Mouse (Mus musculus) monocyte, adult 5-6 weeks (primary cell): ENCODE data around the gene Drc7. TPM values are rescaled to one million over a fixed set of nuclear protein-coding genes. Genes with fewer than 3 reads are reported as not detected.
"Not testable (repeated sequence)": the region's sequence is repeated elsewhere in the genome, so short reads cannot be mapped to it uniquely, and the experiment has no call there.

Source experiments
- ATAC-seq: fragments of 153-309, 156-312 bp; replicated peaks from 2 replicates; pipeline ENCODE4 v1.8.0; 2017; ENCODE audit warnings: mild to moderate bottlenecking; ENCODE audit not compliant: low TSS enrichment, insufficient number of reproducible peaks, severe bottlenecking, poor library complexity, low FRiP score
- total RNA-seq: library from RNA; stranded (forward); fragments of 200-1000, 200-491, 200-594 nt; gene quantifications from 3 replicates; pipeline ENCODE4 v1.2.3, GENCODE M21; 2017

The Drc7 gene
- total RNA-seq = not detected in 3 replicates

DNA sequence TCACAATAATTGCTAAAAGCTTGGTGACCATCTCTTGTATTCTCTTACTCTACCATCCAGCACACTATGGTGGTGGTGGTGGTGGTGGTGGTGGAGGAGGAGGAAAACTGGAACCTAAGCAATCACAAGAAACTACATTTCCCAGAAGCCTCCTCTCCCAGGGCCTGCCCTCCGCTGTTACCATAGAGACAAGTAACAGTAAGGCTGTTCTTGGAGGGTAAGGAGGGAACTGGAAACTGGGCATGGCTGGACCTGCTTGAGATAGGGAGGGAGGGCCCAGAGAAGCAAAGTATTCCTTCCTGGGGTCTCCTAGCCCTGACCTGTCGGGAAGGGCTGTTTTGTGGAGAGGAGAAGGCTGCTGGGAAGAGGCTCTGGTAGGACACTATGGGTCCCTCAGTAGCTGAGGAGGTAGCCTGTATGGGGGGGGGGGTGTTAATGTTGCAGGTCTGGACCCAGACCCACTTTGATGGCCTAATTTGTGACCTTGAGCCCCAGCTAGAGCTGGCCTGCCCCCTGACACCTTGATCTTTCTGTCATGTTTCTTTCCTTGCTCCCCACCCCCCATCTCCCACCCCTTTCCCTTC is at the start of gene Drc7:
Drc7 (plus strand) TSS at position 177 of the 584 bp plus-strand sequence.
- peak; percentile 67; the same call in 1 of the 2 replicates for ATAC-seq

DNA sequence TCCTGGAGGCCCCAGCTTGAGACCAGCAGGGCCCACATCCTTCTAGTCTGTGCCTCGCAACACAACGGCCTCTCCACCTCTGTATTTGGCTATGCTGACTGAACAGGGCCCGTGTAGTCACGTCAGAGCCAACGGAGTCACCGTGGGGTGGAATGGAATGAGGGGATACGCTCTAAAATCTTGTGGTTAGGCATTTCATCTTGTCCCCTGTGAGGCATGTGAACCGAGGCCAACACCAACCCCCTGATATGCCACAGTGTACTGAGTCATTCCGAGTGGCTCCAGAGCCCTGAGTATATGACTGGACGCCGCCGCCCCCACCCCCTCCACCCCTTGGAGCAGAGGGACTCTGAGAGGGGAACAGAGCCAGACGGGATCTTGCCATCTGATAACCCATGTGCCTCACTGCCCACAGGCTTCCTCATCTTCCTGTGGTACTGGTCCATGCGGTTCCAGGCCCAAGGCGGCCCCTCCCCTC is 42.4 kb upstream of the Drc7 start:
- no peak for ATAC-seq

DNA sequence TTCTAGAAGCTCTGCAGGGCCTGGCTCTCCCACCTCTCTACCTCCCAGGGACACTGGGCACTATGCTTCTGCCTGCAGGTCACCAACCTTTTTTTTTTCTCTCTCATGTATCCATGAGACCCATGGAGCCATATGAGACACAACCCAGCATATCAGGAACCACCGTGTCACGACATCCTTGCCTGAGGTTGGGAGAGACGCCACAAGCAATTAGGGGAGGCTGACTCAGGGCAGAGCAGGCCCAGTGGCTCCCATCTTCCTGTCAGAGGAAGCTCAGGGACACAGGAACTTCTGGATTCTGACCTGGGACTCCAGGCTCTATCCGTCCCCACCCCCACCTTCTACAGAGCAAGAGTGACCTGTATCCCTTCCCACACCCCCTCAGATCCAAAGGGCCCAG is 39.0 kb upstream of the Drc7 start:
- no peak for ATAC-seq

DNA sequence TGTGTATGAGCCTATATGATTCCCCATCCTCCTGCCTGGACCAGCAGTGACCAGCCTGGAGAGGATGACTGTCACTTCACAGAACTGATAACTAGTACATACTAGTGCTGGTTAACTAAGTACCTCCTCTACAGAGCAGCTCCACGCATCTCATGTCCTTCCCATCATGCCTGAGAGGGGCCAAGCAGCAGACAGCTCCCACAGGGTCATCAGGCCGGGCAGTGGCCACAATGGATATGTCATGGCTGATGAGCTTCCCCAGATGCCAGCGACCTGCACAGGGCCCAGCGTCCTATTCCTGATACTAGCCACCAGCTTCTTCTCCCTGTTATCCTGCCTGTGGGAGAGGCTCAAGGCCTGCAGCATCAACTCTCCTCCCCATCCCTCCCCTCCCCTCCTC is 38.2 kb upstream of the Drc7 start:
- no peak for ATAC-seq

DNA sequence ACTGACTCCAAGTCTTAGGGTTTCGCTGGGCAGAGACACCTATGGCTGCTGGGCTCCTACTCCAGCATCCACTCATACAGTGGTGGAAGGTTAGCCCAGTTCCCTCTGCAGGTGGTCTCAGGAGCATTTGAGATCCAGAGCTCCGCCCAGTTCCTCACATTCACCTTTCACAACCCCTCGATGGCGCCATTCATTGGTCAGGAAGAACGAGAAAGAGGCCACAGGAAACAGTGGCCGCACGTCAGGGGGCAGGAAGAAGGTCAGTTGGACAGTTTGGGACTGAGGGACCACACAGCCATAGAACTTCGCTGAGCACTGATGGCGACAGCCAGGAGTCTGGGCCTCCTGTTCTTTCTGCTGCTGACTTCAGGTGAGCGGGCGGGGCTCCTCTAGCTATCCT is 37.5 kb upstream of the Drc7 start, which contains the start of gene Adgrg3:
Adgrg3 (plus strand) TSS at position 242 of the 400 bp plus-strand sequence.
- no peak for ATAC-seq

DNA sequence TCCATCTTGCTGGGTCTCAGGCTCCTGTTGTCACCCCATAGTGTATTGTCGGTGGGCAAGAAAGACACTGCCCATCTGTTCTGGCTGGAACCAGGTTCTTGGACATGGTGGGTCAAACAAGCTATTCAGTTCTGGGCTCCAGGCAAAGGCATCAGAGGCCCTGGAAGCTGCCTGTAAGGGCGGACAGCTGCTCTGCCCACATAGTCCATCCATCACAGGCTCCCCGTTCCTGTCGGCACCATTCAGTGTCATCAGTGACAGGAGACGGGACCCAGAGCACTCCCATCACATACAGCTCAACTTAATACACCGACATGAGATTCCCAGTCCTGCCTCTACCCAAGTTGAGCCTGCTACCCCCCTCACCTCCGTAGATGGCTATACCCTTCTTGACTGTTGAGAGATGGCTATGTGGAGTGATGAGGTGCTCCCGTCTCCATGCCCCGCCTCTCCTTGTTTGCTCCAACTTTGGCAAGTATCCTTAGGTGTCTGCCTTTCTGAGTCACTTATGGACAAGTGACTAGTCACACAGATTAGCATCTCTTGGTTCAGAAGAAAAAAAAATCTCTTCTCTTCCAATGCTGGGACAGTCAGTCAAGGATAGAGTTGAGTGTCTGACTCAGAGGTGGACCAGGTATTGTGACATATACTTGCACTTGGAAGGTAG is 36.8 kb upstream of the Drc7 start:
- ATAC-seq = no peak

DNA sequence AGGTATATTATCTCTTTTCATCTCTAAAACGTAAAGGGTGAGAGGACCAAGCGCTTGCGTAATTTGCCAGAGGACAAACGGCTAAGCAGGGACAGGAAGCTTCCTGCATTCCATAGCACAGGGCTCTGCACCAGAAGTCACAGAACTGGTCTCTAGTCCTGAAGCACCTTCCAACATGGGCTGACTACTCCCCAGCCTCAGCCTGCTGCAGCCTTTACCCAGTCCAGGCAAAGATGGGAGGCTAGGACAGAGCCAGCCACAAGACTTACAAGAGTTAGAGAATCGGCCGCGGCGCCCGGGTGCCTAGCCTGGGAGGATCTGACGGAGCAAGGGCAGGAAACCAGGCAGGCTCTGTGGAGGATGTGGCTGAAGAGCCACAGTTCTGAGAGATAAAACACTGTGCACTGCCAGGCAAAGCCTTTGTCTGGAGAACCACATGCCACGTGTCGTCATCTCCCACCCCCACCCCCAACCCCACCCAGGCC is 34.6 kb upstream of the Drc7 start:
- no peak for ATAC-seq

DNA sequence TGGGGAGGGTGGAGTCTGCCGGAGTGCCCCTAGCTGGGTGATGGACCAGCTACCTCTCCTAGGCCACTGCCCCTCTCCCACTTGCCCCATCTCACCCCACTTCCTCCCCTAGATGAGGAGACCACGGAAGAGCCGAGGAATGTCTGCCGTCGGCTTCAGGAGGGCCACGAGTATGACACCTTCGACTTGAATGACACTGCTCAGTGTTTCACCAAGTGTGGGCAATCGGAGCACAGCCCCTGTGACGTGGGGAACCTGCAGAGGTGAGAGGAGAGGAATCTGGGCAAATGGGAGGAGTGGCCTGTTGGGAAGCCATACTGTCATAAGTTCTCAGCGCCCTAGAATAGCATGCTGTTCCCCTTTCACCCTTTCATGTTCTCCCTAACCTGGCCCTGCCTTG is 34.1 kb upstream of the Drc7 start:
- ATAC-seq = peak; percentile 27; the same call in 1 of the 2 replicates

DNA sequence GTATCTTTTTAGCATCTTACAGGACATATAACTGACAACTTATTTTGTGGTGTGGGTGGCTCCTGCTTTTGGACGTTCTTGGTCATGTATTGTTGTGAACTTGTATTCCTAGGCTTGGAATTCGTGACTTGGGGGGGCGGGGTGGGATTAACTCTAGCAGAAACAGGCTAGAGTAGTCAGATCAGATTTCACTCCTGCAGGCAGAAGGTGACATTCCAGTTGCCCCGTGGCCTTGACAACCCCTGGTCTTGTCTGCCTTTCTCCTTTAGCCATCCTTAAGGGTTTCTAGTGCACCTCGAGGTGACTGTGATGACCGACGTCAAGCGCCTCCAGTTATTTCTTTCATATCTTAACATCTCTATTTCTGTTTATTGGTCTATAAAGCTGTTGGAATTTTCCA is 31.7 kb upstream of the Drc7 start:
- ATAC-seq = no peak

DNA sequence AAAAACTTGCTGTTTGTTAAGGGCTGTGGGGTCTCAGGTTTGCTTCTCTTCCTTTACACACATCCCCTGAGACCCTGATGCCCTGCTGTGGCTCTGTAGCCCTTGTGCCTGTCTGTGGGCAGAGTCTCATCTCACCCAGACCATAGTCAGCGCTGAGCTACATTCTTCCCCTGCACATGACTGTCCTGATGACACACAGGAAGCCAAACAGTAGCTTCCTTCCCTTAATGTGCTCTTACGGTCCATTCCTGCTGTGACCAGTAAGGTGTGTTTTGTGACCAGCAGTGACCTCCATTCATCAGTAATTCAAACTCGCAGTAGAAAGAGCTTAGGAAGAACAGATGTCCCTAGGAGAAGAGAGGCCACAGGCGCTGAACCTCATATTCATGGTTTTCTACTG is 30.5 kb upstream of the Drc7 start:
- no peak for ATAC-seq

DNA sequence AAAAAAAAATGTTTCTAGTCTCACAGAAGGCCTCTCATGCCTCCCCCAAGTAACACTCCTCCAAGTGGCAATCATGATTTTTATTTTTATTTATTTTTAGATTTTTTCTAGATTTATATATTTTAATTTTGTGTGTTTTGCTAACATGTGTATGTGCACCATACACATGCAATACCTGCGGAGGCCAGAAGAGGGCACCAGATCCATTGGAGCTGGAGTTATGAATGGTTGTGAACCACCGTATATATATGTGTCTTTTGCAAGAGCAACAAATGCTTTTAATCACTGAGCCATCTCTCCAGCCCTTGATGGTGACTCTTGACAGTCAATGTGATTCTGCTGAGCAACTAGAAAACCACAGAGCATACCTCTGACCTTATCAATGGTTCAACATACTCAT is 29.5 kb upstream of the Drc7 start:
- no peak for ATAC-seq

DNA sequence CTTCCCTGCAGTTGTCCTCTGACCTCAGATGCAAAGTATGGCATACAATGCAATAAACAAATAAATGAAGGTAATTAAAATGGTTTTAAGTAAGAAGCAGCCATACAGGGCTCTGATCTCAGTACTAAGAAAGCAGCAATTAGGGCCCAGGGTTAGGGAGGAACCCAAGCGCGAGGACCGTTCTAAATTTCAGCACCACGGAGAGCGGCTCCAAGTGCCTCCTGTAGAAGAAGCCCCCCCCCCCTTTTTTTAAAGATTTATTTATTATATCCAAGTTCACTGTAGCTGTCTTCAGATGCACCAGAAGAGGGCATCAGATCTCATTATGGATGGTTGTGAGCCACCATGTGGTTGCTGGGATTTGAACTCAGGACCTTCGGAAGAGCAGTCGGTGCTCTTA is 26.5 kb upstream of the Drc7 start:
- not testable (repeated sequence) for ATAC-seq

DNA sequence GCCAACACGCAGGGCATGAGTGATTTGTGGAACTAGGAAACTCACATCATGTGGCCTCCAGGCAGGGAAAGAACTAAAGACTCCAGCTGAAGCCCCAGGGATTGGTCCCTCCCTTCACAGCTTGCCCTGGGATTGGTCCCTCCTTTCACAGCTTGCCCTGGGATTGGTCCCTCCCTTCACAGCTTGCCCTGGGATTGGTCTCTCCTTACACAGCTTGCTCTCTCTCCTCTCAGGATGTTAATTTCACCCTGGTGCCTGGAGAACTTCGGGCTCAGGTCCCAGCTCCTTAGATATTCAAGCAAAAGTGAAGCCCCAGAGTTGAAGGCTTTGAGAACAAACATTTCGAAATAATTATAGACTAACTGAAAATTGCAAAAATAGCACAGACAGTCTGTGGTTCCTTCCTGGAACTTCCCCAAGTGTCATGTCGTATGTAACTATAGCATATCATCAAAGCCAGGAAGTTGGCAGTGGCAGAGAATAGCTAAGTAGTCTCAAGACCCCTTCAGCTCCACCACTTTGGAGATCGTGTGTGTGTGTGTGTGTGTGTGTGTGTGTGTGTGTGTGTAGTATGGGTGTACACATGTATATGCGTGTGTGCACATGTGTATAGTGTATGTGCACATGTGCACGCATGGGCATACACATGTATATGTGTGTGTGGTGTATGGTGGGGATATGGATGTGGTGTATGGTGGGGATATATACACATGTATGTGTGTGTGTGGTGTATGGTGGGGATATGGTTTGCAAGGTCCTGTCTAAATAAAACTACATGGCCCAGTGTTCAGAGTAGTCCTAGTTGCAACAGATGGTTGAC is 17.6 kb upstream of the Drc7 start:
- ATAC-seq = peak; percentile 78

DNA sequence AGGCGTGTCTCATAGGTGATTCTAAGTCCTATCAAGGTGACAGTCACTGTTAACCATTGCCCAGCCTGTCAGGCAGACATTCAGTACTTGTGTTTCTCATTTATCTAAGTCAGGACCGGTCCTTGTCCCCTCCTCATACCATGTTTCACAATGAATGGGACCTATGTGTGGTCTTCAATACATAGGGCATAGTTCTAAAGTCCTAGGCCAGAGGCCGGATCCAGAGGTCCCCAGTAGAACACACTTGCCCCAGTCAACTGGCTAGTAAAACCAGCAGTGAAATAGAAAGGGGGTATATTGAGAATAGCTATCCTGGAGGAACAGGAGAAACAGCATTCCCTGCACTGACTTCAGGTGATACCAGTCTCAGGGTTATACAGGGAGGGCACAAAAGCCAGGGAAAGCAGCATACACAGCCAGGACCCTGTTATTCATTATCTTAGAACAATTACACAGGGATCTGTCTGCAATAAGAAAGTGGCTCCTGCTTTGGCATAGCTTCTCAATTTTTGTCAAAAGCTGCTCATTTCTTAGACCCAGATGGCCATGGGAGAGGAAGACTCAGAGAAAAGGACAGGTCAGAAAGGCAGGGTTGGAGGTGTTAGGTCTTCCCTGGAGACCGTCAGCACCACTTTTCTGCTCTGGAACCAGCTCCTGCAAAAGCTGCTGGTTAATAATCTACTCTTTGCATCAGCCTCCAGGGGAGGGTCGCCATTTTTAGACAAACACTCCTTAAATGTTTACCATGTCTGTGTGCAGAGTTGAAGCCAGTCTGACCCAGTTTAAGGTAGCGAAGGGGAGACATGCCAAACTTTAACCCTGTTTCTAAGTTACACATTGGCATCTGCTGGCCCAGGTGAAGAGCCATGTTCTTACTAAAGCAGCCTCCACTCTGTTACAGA is 12.8 kb upstream of the Drc7 start:
- no peak for ATAC-seq

DNA sequence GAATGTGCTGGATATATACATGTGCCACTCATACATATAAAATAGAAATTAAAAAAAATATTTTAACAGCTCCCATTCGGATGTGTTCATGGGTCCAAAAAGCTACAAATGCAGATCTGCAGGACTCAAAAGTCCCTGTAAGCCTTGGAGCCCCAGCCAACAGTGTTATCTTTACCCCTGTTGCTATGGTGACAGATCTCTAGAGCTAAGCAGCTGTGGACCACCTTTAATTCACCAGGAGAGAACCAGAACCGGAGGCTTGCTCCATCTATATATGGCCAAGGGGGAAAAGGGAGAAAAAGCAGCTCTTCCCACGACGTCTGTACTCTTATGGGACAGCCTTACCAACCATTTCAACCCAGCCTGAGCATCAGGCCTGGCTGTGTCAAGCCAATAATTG is 10.1 kb upstream of the Drc7 start:
- no peak for ATAC-seq

DNA sequence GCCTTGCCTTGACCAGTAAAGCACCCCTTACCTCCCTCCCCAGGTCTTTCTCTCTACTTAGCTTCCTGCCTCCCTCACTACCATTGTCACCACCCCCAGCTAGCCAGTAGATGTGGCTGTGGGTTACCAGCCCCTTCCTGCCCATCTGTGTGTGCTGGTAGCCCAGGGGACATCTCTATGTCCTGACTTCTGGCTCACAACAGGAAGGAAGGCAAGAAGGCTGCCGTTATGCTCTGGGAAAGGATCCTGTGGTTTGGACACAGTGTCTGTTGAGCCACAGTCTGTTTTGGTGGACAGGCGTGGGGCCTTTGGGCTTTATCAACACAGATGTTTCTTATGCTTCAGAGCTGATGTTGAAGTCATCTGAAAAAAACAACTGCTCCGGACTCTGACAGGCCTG is 7.9 kb upstream of the Drc7 start:
- no peak for ATAC-seq

DNA sequence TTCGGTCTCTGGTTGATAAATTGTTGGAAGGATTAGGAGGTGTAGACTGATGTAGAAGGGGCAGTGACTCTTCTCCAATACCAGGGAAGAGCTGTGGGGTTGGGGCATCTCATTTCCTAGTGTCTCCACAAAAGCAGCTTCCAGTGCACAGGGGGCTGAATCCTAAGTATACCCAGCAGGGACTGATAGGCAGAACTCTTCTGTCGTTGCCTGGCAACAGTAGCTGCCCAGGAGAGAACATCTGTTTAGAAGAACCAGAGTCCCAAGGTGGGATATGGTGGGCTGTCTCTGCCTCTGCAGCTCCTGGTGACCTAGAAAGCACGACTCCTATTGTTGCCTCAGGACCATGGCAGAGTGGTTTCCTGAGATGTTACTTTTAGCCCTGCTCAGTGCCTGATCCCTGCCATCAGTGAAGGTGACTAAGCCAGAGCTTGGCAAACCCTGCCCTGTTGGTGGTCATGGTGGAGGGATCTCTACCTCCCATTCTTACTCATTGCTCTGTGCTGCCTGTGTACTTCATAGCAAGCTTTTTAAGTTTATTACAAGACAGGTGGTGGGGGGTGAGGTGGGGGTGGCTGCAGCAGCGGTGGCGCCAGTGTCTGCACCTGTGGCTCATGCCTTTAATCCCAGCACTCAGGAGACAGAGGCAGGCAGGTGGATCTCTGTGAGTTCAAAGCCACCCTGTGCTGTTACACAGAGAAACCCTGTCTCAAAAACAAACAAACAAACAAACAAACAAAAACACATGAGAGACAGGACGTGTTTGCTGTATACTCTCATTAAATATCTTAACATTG is 6.8 kb upstream of the Drc7 start:
- ATAC-seq = no peak

DNA sequence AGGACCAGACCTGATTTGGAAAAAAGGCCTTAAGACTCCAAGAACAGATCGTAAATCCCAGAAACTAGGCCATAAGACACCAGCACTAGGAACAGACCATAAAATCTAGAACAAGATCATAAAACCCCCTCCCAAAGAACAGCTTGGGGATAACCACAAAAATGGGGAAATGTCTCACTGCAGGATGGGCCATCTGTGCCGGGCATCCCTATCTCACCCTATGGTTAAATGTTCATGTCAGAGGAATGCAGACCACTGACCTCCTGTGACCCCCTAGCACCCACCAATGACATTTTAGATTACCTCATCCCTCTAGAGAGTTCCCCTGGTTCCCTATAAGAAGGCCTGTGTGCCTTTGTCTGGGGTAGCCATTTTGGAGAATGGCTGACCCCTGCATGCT is 5.3 kb upstream of the Drc7 start:
- ATAC-seq = no peak
